Comparison of ENCODE assay signal across 8 mouse cellular contexts in the genomic region with DNA sequence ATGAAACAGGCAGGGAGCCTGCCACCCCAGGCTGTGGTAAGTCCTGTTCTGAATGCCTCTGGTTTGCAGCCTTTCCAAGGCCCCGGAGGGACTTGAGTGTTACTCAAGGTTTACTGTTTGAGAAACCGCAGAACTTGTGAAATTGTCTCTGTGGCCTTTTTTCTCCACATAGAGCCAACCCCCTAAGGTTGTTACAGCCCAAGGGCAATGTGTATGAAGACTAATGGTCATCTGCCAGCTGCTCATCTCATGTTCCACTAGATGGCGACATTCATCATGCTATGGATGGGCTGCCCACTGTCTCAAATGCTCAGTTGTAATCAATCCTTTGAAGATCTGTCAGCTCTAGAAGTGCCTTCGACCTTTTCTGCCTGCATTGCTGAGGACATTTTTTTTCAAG. TPM values are rescaled to one million over a fixed set of nuclear protein-coding genes. Genes with fewer than 3 reads are reported as not detected.
DNase-seq lines count a peak whose midpoint lies in the region; ATAC-seq and TF ChIP-seq lines count a peak whose summit lies in the region.

No protein-coding gene starts in this region.

- no peaks in the 10 kb centered on the region for H3K4me1 ChIP-seq in midbrain, embryonic 11.5 days (ENCODE audit: control insufficient read depth, insufficient read depth, low read length)
- no peaks in the 10 kb centered on the region for H3K4me1 ChIP-seq in midbrain, embryonic 16.5 days (ENCODE audit: control insufficient read depth, insufficient read depth, low read length)
- no peaks in the 10 kb centered on the region for H3K4me1 ChIP-seq in bone marrow, adult 2 months (ENCODE audit: control insufficient read depth, insufficient read depth, low read length)
- H3K4me1 ChIP-seq in kidney, postnatal 0 days (replicated peaks; ENCODE audit: insufficient read depth, low read length), result no peaks in the 10 kb centered on the region

- 38% methylated on average over 4 of the region's 4 CpGs for WGBS in midbrain, embryonic 11.5 days
- 42% methylated on average over 4 of the region's 4 CpGs for WGBS in midbrain, embryonic 16.5 days
- 5% methylated on average over 4 of the region's 4 CpGs for WGBS in bone marrow, adult 2 months
- WGBS in kidney, postnatal 0 days, result 31% methylated on average over 4 of the region's 4 CpGs

- no peak for TF ChIP-seq POLR2A in bone marrow, adult 2 months (IDR thresholded peaks at IDR 0.05; ENCODE audit: borderline replicate concordance, control insufficient read depth, low read depth, low read length)

- no peak for ATAC-seq in cerebellum, adult (ENCODE audit: insufficient number of reproducible peaks, low FRiP score, low TSS enrichment)
- ATAC-seq in midbrain, embryonic 11.5 days (ENCODE audit: low FRiP score), result peak; percentile 54; the same call in 1 of the 2 replicates
- ATAC-seq in midbrain, embryonic 16.5 days, result no peak
- no peak for ATAC-seq in kidney, postnatal 0 days (replicated peaks; ENCODE audit: low FRiP score, low read depth)
- ATAC-seq in monocyte, adult 5-6 weeks (replicated peaks; ENCODE audit: insufficient number of reproducible peaks, low FRiP score, low TSS enrichment, poor library complexity, severe bottlenecking), result peak; percentile 75; the same call in 1 of the 2 replicates

- H3K4me3 ChIP-seq in midbrain, embryonic 11.5 days (ENCODE audit: low read depth, low read length), result no peak overlapping the region
- H3K4me3 ChIP-seq in midbrain, embryonic 16.5 days (ENCODE audit: low read depth, low read length), result no peak overlapping the region
- H3K4me3 ChIP-seq in bone marrow, adult 2 months (replicated peaks; ENCODE audit: control insufficient read depth, low read depth, low read length), result no peak overlapping the region
- no peak overlapping the region for H3K4me3 ChIP-seq in kidney, postnatal 0 days (replicated peaks; ENCODE audit: low read depth, low read length)

- H3K27ac ChIP-seq in midbrain, embryonic 11.5 days (ENCODE audit: low read depth, low read length), result no peak overlapping the region
- no peak overlapping the region for H3K27ac ChIP-seq in midbrain, embryonic 16.5 days (ENCODE audit: low read length)
- H3K27ac ChIP-seq in bone marrow, adult 2 months (ENCODE audit: control insufficient read depth, insufficient read depth, low read depth, low read length, poor library complexity), result no peak overlapping the region
- H3K27ac ChIP-seq in kidney, postnatal 0 days, result no peak overlapping the region

- no peak overlapping the region for H3K4me2 ChIP-seq in midbrain, embryonic 11.5 days
- H3K4me2 ChIP-seq in midbrain, embryonic 16.5 days (ENCODE audit: low read length), result no peak overlapping the region
- H3K4me2 ChIP-seq in kidney, postnatal 0 days (ENCODE audit: low read length), result no peak overlapping the region

- H3K36me3 ChIP-seq in midbrain, embryonic 11.5 days (ENCODE audit: control insufficient read depth, insufficient read depth, low read length), result no peaks in the 10 kb centered on the region
- H3K36me3 ChIP-seq in midbrain, embryonic 16.5 days (ENCODE audit: control insufficient read depth, insufficient read depth, low read length), result no peaks in the 10 kb centered on the region
- no peaks in the 10 kb centered on the region for H3K36me3 ChIP-seq in kidney, postnatal 0 days (ENCODE audit: insufficient read depth, low read length)

- no peaks in the 10 kb centered on the region for H3K27me3 ChIP-seq in midbrain, embryonic 11.5 days (ENCODE audit: control insufficient read depth, insufficient read depth, low read length)
- H3K27me3 ChIP-seq in midbrain, embryonic 16.5 days (ENCODE audit: control insufficient read depth, insufficient read depth, low read depth, low read length), result no peaks in the 10 kb centered on the region
- no peaks in the 10 kb centered on the region for H3K27me3 ChIP-seq in kidney, postnatal 0 days (ENCODE audit: insufficient read depth, low read length)

- peak; percentile 56 for TF ChIP-seq CTCF in bone marrow, adult 2 months (IDR thresholded peaks at IDR 0.05; ENCODE audit: control insufficient read depth, insufficient read depth, low read length)
- peak; percentile 74 for TF ChIP-seq CTCF in kidney, postnatal 0 days (IDR thresholded peaks at IDR 0.05; ENCODE audit: low read depth)

- no peak overlapping the region for H3K9ac ChIP-seq in midbrain, embryonic 11.5 days (ENCODE audit: low read length)
- no peak overlapping the region for H3K9ac ChIP-seq in midbrain, embryonic 16.5 days (ENCODE audit: low read depth, low read length)
- no peak overlapping the region for H3K9ac ChIP-seq in kidney, postnatal 0 days (ENCODE audit: low read depth, low read length)

- DNase-seq in cerebellum, postnatal 10 days, result peak; percentile 37 to 49
- DNase-seq in midbrain, embryonic 11.5 days (ENCODE audit: low spot score, missing footprints), result no peak
- DNase-seq in kidney, postnatal 0 days (ENCODE audit: low spot score), result peak; percentile 36
- no peak for DNase-seq in cerebellum, adult 11 months

- H3K9me3 ChIP-seq in midbrain, embryonic 11.5 days (ENCODE audit: control insufficient read depth, low read length), result no peaks in the 10 kb centered on the region
- H3K9me3 ChIP-seq in midbrain, embryonic 16.5 days (replicated peaks; ENCODE audit: control insufficient read depth, low read length, poor library complexity, severe bottlenecking), result no peaks in the 10 kb centered on the region
- H3K9me3 ChIP-seq in kidney, postnatal 0 days (replicated peaks; ENCODE audit: low read length), result no peaks in the 10 kb centered on the region

RNA-seq across cellular contexts. Expression of a gene that starts 32.8 kb away (rescaled TPM):
- polyA plus RNA-seq in midbrain, embryonic 11.5 days (2014; fragmentation: Nextera tagmentation; extraction: Ambion mirVana), result not detected in 2 replicates
- not detected in 2 replicates for polyA plus RNA-seq in midbrain, embryonic 16.5 days (2015; fragmentation: Nextera tagmentation; extraction: Ambion mirVana)
- polyA plus RNA-seq in bone marrow, adult 2 months (2011; ENCODE audit: insufficient read depth, insufficient read length, low replicate concordance, missing spikeins), result not detected in 2 replicates
- polyA plus RNA-seq in kidney, postnatal 0 days (2015; fragmentation: Nextera tagmentation; extraction: Ambion mirVana), result 0.11 and 0.17 TPM in 2 replicates
- total RNA-seq in monocyte, adult 5-6 weeks (2017), result not detected in 3 replicates

RNA-seq across cellular contexts. Expression of a gene that starts 40.4 kb away (rescaled TPM):
- not detected in 2 replicates for polyA plus RNA-seq in midbrain, embryonic 11.5 days (2014; fragmentation: Nextera tagmentation; extraction: Ambion mirVana)
- polyA plus RNA-seq in midbrain, embryonic 16.5 days (2015; fragmentation: Nextera tagmentation; extraction: Ambion mirVana), result not detected in 2 replicates
- not detected in 2 replicates for polyA plus RNA-seq in bone marrow, adult 2 months (2011; ENCODE audit: insufficient read depth, insufficient read length, low replicate concordance, missing spikeins)
- polyA plus RNA-seq in kidney, postnatal 0 days (2015; fragmentation: Nextera tagmentation; extraction: Ambion mirVana), result 0.51 and 0.72 TPM in 2 replicates
- not detected in 3 replicates for total RNA-seq in monocyte, adult 5-6 weeks (2017)

Comparison
In these comparisons a context has a peak if more than half of its experiments do, and no peak if none do; other contexts are left out.
1. DNase-seq: peak in cerebellum, postnatal 10 days (2 of 2) and kidney, postnatal 0 days (single experiment); none in midbrain, embryonic 11.5 days (single experiment) and cerebellum, adult 11 months (single experiment).
2. ATAC-seq: peak in midbrain, embryonic 11.5 days (single experiment) and monocyte, adult 5-6 weeks (single experiment); none in cerebellum, adult (single experiment), midbrain, embryonic 16.5 days (single experiment) and kidney, postnatal 0 days (single experiment).